13 mouse cellular contexts compared by ENCODE assay signal in genomic region chr7:115776324-115776723, GRCm38 (mm10).
DNase-seq lines count a peak whose midpoint lies in the region; ATAC-seq and TF ChIP-seq lines count a peak whose summit lies in the region.
"Had no signal": no experiment of that assay in that cellular context is flagged by ENCODE, and none has a peak within 500 bp of the region (broad histone marks: within the 10 kb centered on the region; RNA-seq: fewer than 3 reads in every experiment).

No protein-coding gene starts in this region.

- no peaks in the 10 kb centered on the region for H3K27me3 ChIP-seq in stomach, embryonic 14.5 days (ENCODE audit: control insufficient read depth, insufficient read depth, low read length)
- no peaks in the 10 kb centered on the region for H3K27me3 ChIP-seq in stomach, postnatal 0 days (ENCODE audit: control insufficient read depth, insufficient read depth, low read length)
- H3K27me3 ChIP-seq in liver, embryonic 16.5 days (ENCODE audit: control insufficient read depth, insufficient read depth, low read depth, low read length): no peaks in the 10 kb centered on the region
- no peaks in the 10 kb centered on the region for H3K27me3 ChIP-seq in hindbrain, embryonic 12.5 days
- H3K27me3 ChIP-seq: embryonic facial prominence, embryonic 15.5 days; heart, embryonic 15.5 days had no signal

- H3K36me3 ChIP-seq in stomach, embryonic 14.5 days (ENCODE audit: control insufficient read depth, insufficient read depth, low read length): no peaks in the 10 kb centered on the region
- H3K36me3 ChIP-seq in stomach, postnatal 0 days (ENCODE audit: control insufficient read depth, insufficient read depth, low read length): no peaks in the 10 kb centered on the region
- peaks cover 24% of the 10 kb centered on the region for H3K36me3 ChIP-seq in liver, embryonic 16.5 days (ENCODE audit: control insufficient read depth, insufficient read depth)
- no peaks in the 10 kb centered on the region for H3K36me3 ChIP-seq in hindbrain, embryonic 12.5 days
- H3K36me3 ChIP-seq: embryonic facial prominence, embryonic 15.5 days; heart, embryonic 15.5 days; hindbrain, embryonic 10.5 days had no signal

- H3K27ac ChIP-seq in stomach, embryonic 14.5 days (ENCODE audit: low read length): no peak overlapping the region
- no peak overlapping the region for H3K27ac ChIP-seq in stomach, postnatal 0 days (replicated peaks)
- no peak overlapping the region for H3K27ac ChIP-seq in liver, embryonic 16.5 days (ENCODE audit: low read length)
- no peak overlapping the region for H3K27ac ChIP-seq in hindbrain, embryonic 12.5 days
- H3K27ac ChIP-seq: embryonic facial prominence, embryonic 15.5 days; heart, embryonic 15.5 days; kidney, postnatal 0 days had no signal

- no peak overlapping the region for H3K4me3 ChIP-seq in stomach, embryonic 14.5 days (ENCODE audit: low read depth, low read length)
- H3K4me3 ChIP-seq in stomach, postnatal 0 days (ENCODE audit: low read depth, low read length): no peak overlapping the region
- no peak overlapping the region for H3K4me3 ChIP-seq in liver, embryonic 16.5 days (ENCODE audit: low read depth, low read length)
- no peak overlapping the region for H3K4me3 ChIP-seq in hindbrain, embryonic 12.5 days
- H3K4me3 ChIP-seq: embryonic facial prominence, embryonic 15.5 days; heart, embryonic 15.5 days; hindbrain, embryonic 10.5 days had no signal

- TF ChIP-seq EP300 in stomach, postnatal 0 days (optimal IDR thresholded peaks at IDR 0.05): no peak

- peak; percentile 85; the same call in 1 of the 2 replicates for ATAC-seq in frontal cortex, adult (ENCODE audit: low TSS enrichment)
- ATAC-seq in stomach, embryonic 14.5 days (ENCODE audit: insufficient number of reproducible peaks, insufficient read depth, low FRiP score, low read depth): 0 out of 2 replicates have a peak, but pooled peaks have one; percentile 37
- no peak for ATAC-seq in stomach, postnatal 0 days (ENCODE audit: low FRiP score, low TSS enrichment)
- peak; percentile 91 for ATAC-seq in liver, embryonic 16.5 days (ENCODE audit: low read depth)
- ATAC-seq in hindbrain, embryonic 12.5 days (ENCODE audit: low FRiP score): no peak

- WGBS in stomach, embryonic 14.5 days: 56% methylated on average over 5 of the region's 5 CpGs
- 53% methylated on average over 5 of the region's 5 CpGs for WGBS in stomach, postnatal 0 days
- 40% methylated on average over 5 of the region's 5 CpGs for WGBS in liver, embryonic 16.5 days (ENCODE audit: insufficient replicate concordance)
- WGBS in hindbrain, embryonic 12.5 days: 57% methylated on average over 5 of the region's 5 CpGs

- H3K4me1 ChIP-seq in stomach, embryonic 14.5 days (ENCODE audit: control insufficient read depth, insufficient read depth, low read length): no peaks in the 10 kb centered on the region
- no peaks in the 10 kb centered on the region for H3K4me1 ChIP-seq in stomach, postnatal 0 days (replicated peaks; ENCODE audit: control insufficient read depth, insufficient read depth)
- H3K4me1 ChIP-seq in liver, embryonic 16.5 days (ENCODE audit: control insufficient read depth, low read depth, low read length): no peaks in the 10 kb centered on the region
- peaks cover 6% of the 10 kb centered on the region for H3K4me1 ChIP-seq in hindbrain, embryonic 12.5 days
- H3K4me1 ChIP-seq: embryonic facial prominence, embryonic 15.5 days had no signal

- no peaks in the 10 kb centered on the region for H3K9me3 ChIP-seq in stomach, embryonic 14.5 days (ENCODE audit: control insufficient read depth, low read depth, low read length)
- no peaks in the 10 kb centered on the region for H3K9me3 ChIP-seq in stomach, postnatal 0 days (ENCODE audit: control insufficient read depth, low read length)
- H3K9me3 ChIP-seq in liver, embryonic 16.5 days (replicated peaks; ENCODE audit: control insufficient read depth, low read length): no peaks in the 10 kb centered on the region
- no peaks in the 10 kb centered on the region for H3K9me3 ChIP-seq in hindbrain, embryonic 12.5 days (replicated peaks)
- H3K9me3 ChIP-seq: embryonic facial prominence, embryonic 15.5 days; heart, embryonic 15.5 days had no signal

- no peak for TF ChIP-seq CTCF in stomach, postnatal 0 days (IDR thresholded peaks at IDR 0.05; ENCODE audit: low read depth)

- no peak overlapping the region for H3K9ac ChIP-seq in stomach, embryonic 14.5 days (replicated peaks; ENCODE audit: low read depth, low read length)
- no peak overlapping the region for H3K9ac ChIP-seq in stomach, postnatal 0 days (ENCODE audit: low read length)
- H3K9ac ChIP-seq in liver, embryonic 16.5 days (ENCODE audit: low read depth, low read length): no peak overlapping the region
- H3K9ac ChIP-seq in hindbrain, embryonic 12.5 days: no peak overlapping the region
- H3K9ac ChIP-seq: embryonic facial prominence, embryonic 15.5 days; heart, embryonic 15.5 days had no signal

- DNase-seq in frontal cortex, postnatal 25 days (ENCODE audit: low spot score in 2 of 2): no peak
- DNase-seq in stomach, postnatal 0 days (ENCODE audit: low spot score): no peak
- DNase-seq in adrenal gland, postnatal 14 days: no peak
- no peak for DNase-seq in layer of hippocampus, adult 9-11 months
- DNase-seq: cerebellum, adult 8-10 months had no signal

- H3K4me2 ChIP-seq in stomach, embryonic 14.5 days (replicated peaks; ENCODE audit: low read depth, low read length): no peak overlapping the region
- no peak overlapping the region for H3K4me2 ChIP-seq in stomach, postnatal 0 days (replicated peaks; ENCODE audit: low read depth)
- H3K4me2 ChIP-seq in liver, embryonic 16.5 days (ENCODE audit: low read depth, low read length): no peak overlapping the region
- no peak overlapping the region for H3K4me2 ChIP-seq in hindbrain, embryonic 12.5 days (replicated peaks)
- H3K4me2 ChIP-seq: embryonic facial prominence, embryonic 15.5 days; heart, embryonic 15.5 days had no signal

Comparison
In these comparisons a context has a peak if more than half of its experiments do, and no peak if none do; other contexts are left out.
1. ATAC-seq: peak in frontal cortex, adult (single experiment), stomach, embryonic 14.5 days (single experiment) and liver, embryonic 16.5 days (single experiment); none in stomach, postnatal 0 days (single experiment) and hindbrain, embryonic 12.5 days (single experiment).